Mouse (Mus musculus) frontal cortex, postnatal 14 days (tissue): ENCODE results near the gene Flywch1.
"Not testable (repeated sequence)": the region's sequence is repeated elsewhere in the genome, so short reads cannot be mapped to it uniquely, and the experiment has no call there.

Source experiments
- DNase-seq, 2 experiments: peaks; one replicate each; pipeline ENCODE4 v3.0.0; 2022; ENCODE audit warnings: low spot score in 2 of 2

Flywch1 gene

GRCm38 (mm10) chr17:23778447-23778846 lies 7.0 kb upstream of the Flywch1 start:
- DNase-seq = no peak

DNA sequence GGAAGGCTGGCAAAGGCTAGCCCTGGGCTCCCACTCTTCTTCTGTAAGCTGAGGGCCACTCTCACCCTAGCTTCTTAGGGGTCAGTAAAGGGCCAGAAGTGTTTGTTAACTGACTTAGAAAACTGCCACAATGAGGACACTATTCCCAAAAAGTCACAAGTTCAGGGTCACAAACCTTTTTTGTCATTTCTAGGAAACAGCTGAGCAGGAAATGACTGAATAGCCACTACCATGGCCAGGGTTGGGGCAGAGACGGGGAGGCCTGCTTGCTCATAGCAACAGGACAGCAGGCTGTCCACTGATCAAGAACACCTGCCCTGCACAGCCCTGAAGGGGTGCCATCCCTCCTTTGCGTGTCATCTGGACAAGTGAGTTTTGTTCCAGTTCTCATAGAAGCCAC lies 5.7 kb upstream of the Flywch1 start:
- DNase-seq = no peak

GRCm38 (mm10) chr17:23776216-23776615 lies 4.8 kb upstream of the Flywch1 start:
- no peak for DNase-seq

DNA sequence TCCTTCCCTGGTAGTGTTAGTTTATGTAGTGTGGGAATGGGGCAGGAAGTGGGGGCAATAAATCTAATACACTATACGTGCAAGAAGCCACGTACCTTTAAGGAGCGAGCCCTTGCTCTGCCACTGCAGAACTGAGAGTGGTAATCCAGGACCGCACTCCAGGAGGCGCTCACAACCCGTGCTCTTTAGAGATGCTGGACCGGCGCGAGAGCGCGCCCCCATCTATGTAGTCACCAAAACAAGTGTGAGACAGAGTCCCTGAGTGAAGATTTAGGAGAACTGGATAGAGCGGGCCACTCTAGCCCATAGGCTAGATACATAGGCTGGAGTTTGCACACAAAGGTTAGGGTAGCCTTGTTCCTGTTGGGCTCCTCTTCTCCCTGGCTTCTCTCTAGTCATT lies 2.7 kb upstream of the Flywch1 start:
- DNase-seq = peak; percentile 59 to 77

DNA sequence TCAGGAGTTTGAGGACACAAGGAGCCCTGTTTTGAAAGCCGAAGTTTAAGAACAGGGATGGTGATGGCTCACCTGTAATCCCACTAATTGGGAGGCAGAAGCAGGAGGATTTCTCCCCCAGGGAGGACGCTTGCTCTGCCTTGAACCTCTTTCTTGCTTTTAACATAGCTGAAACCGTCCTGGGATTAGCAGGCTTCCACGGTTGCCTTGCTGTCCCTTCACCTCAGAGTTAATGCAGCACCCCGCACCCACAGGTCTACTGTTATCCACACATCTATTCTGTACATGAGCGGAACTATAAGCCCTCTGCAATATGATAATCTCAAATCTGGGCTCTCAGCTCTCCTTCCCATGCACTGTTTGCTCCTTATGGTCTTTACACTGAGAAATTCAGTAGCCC lies 2.3 kb upstream of the Flywch1 start:
- DNase-seq = no peak

DNA sequence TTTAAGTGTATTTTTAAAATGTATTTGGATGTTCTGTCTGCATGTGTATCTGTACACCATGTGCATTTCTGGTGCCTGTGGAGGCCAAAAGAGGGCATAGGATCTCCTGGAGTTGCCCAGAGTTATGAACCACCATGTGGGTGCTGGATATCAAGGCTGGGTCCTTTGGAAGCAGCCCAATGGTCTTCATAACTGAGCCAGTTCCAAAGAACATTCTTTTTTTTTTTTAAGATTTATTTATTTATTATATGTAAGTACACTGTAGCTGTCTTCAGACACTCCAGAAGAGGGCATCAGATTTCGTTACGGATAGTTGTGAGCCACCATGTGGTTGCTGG lies 786 bp upstream of the Flywch1 start:
- not testable (repeated sequence) for DNase-seq

GRCm38 (mm10) chr17:23770896-23771283 lies 512 bp downstream of the Flywch1 start:
- no peak for DNase-seq

DNA sequence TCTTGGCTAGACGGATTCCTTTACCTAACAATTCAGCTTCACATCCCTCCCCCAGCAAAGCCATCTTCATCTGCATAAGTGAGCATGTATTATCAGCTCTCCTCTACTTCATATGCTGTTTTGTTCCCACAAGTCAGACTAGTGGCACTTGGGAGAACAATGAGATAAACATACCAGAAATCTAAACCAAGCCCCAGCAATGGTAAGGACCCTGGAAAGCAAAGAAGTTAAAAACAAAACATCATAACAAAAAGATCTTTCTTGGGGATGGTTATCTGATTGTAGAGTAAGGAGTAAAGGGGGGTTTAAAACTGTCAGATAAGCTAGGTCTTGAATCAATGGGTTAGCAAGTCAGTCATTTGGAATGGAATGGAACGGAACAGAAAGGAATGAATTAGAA lies 909 bp downstream of the Flywch1 start:
- no peak for DNase-seq

DNA sequence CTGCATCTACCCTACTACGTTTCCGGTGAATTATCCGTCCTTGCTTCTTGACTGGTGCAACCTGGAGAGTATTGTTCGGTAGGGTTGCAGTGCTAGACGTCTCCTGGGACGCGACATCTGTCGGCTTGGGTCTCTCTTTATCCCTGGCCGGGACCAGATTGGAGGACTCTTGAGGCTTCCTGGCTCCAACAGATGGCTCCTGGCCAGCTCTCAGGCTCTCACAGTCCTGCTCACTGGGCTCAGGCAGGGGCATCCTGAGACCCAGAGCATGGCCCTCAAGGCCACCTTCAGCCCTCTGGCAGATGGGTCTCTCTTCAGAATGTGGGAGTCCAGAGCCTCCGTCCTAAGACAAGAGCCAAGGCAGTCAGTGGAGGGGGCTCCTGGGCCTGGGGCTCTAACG lies 8.4 kb downstream of the Flywch1 start:
- DNase-seq = no peak

DNA sequence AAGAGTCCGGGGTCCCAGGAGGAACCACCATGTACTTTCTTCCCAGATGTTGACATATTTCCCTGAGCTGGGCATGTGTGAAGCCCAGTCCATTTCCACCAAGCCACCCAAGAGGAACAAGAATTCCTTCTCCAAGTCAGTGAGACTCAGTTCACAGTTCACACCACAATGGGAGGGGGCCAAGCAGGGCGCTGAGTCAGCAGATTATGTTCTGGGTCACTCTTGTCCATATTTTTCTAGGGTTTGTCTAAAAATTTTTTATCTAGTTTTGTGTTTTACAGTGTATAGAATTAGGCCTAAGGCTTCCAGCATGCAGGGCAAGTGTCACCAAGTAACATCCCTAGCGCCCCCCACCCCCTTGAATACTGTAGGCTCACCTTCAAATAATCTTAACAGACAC lies 10.2 kb downstream of the Flywch1 start:
- no peak for DNase-seq

DNA sequence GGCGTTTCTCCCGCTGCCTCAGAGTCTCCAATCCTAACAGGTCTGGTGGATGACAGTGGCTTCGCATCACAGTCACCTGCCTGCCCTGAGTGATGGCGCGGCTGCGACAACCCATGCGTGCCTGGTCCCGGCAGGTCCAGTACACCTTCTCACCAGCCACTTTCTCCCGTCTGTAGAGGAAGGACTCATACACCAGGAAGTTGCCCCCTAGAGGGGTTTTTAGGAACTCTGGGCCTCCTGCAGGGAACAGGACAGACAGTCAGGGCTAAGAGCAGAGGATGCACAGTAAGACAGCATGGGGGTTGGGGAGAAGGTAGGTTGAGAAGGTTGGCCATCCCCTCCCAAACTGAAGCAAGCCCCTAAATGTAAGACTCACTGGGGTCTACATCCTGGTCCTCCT lies 11.2 kb downstream of the Flywch1 start:
- DNase-seq = no peak

- no peak for DNase-seq
Measured at GRCm38 (mm10) chr17:23758801-23759200, 12.6 kb downstream of the Flywch1 start.

- DNase-seq = no peak
Measured at GRCm38 (mm10) chr17:23757581-23757980, 13.8 kb downstream of the Flywch1 start.

GRCm38 (mm10) chr17:23755689-23756088 lies 15.7 kb downstream of the Flywch1 start:
- DNase-seq = no peak

DNA sequence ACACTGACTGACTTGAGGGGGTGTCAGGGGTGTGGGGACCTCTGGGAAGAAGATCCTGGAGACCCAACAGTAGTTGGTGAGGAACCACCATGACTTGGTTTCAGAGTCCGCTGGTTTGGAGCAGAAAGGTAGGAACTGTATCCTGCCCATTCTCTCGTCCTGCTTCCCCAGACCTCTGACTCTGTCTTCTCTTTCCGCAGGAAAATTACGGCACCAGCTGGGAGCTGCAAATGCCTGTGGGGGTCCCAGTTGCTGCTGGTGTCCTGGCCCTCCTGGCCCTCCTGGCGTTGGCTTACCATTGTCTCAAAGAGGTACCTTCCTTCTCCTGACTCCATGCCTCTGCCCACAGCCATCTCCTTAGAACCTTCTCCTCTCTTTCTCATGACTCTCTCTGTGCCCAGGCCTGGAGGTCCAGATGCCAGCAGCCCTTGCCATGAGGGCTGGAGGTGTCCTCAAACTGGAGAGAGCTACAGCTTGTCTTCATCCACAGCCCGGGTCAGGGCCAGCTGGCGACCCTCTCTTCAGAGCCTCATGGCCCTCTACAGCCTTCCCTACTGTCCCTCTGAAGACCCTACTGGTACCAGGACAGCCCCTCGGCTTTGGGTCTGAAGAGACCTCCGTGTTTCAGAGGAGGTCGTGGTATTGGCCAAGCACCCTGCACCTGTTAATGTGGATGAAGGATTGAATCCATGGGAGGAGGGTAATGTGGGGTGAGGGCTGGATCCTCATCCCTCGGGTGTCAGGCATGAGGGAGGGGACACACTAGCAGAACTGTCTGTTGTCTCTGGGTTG lies 21.8 kb downstream of the Flywch1 start:
- no peak for DNase-seq

GRCm38 (mm10) chr17:23748631-23749391 lies 22.6 kb downstream of the Flywch1 start:
- peak in 1 of 2 experiments; percentile 48 for DNase-seq

DNA sequence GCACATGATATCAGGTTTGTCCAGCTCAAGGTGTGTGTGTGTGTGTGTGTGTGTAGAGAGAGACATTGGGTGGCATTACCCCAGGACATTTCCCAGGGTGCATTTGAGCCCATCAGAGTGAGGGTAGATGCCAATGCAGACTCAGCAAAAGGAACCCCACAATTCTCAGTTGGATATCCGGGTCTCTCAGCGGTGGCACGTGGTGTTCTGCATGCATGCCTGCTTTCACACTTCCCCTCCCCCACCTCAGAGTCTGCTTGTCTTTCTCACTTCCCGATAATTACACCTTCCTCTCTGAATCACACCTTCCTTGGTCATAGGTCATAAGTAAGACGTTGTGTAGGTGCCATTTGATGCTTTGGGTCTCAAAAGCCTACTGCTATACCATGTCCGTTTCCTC lies 23.4 kb downstream of the Flywch1 start:
- DNase-seq = no peak

GRCm38 (mm10) chr17:23747471-23747870 lies 23.9 kb downstream of the Flywch1 start:
- no peak for DNase-seq

- no peak for DNase-seq
Measured at GRCm38 (mm10) chr17:23746767-23747166, 24.6 kb downstream of the Flywch1 start.

DNA sequence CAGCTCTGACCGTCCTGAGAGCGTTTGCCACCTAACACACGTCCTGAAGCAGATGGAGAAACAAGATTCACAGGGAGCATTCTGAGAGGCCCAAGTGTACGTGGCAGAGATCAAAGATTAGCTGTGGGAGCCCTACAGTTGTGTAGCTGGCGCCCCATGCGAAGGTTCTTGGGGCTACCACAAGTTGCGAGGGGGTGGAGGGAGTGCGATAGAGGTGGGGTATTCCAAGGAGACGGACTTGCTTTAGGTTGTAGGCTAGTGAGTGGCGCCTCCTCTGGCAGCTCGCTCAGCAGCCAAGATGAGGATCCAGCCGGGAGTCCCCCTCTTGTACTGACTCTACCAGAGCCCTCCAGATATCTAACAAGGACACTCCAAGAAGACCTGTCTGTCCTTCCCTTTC lies 25.1 kb downstream of the Flywch1 start:
- DNase-seq = no peak

- DNase-seq = no peak
Measured at GRCm38 (mm10) chr17:23745301-23746251, 25.8 kb downstream of the Flywch1 start, which contains the start of gene Kremen2. Gene Kremen2 (minus strand): TSS chr17:23745833.

DNA sequence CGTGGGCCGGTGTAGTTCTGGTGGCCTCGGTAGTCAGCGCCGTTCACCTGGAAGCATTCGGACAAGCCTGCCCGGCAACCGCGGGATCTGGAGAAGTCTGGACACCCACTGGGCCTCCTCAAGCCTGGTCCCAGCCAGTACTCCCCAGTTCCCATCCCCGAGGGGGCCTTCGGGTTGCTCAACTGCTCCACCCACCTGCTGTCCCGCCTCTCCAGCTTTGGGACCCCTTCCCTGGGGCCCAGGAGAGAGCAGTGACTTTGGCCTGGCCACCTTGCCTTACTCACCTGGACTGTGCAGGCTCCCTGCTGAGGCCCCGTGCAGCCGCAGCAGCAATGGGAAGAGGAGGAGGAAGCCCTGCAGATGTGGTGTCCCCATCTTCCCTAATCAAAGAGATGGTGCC lies 26.8 kb downstream of the Flywch1 start:
- DNase-seq = no peak
